Mouse (Mus musculus) hindbrain, embryonic 14.5 days (tissue): ENCODE results near the gene Nutf2-ps1. TPM values are rescaled to one million over a fixed set of nuclear protein-coding genes. Genes with fewer than 3 reads are reported as not detected.
A peak's percentile ranks its signal among the peaks of the same experiment; 100 is the strongest.
"Not testable (repeated sequence)": the region's sequence is repeated elsewhere in the genome, so short reads cannot be mapped to it uniquely, and the experiment has no call there.

Experiments
- ATAC-seq: fragments of 200-750 bp; cut with Nextera tagmentation; 2 replicates; pipeline ENCODE4 v1.8.0; 2017; ENCODE audit warnings: moderate number of reproducible peaks, mild to moderate bottlenecking, moderate TSS enrichment, moderate library complexity; ENCODE audit not compliant: low FRiP score
- DNase-seq: peaks from one replicate; pipeline ENCODE4 v3.0.0-alpha.2; 2015; ENCODE audit warnings: low spot score
- H3K27ac ChIP-seq: fragments of 300-500 bp; sonication (generic); 2 replicates; pipeline ENCODE4 v1.5.1; 2014; ENCODE audit warnings: mild to moderate bottlenecking, moderate library complexity
- H3K27me3 ChIP-seq: fragments of 300-500 bp; sonication (generic); 2 replicates; pipeline ENCODE4 v1.6.1; 2014; ENCODE audit warnings: mild to moderate bottlenecking, low read length, mixed read lengths; ENCODE audit not compliant: control insufficient read depth, insufficient read depth
- H3K36me3 ChIP-seq: fragments of 300-500 bp; sonication (generic); replicated peaks from 2 replicates; pipeline ENCODE4 v1.6.1; 2014; ENCODE audit not compliant: control insufficient read depth, insufficient read depth
- H3K4me1 ChIP-seq: fragments of 300-500 bp; sonication (generic); replicated peaks from 2 replicates; pipeline ENCODE4 v1.6.1; 2014; ENCODE audit warnings: antibody characterized with exemption, low read length, mixed read lengths; ENCODE audit not compliant: control insufficient read depth, insufficient read depth
- H3K4me2 ChIP-seq: fragments of 300-500 bp; sonication (generic); replicated peaks from 2 replicates; pipeline ENCODE4 v1.6.1; 2014; ENCODE audit warnings: mild to moderate bottlenecking, moderate library complexity
- H3K4me3 ChIP-seq: fragments of 300-500 bp; sonication (generic); replicated peaks from 2 replicates; pipeline ENCODE4 v1.5.1; 2014; ENCODE audit warnings: mild to moderate bottlenecking, low read length
- H3K9ac ChIP-seq: fragments of 300-500 bp; sonication (generic); 2 replicates; pipeline ENCODE4 v1.6.1; 2014
- H3K9me3 ChIP-seq: fragments of 300-500 bp; sonication (generic); 2 replicates; pipeline ENCODE4 v1.6.1; 2016; ENCODE audit warnings: low read length; ENCODE audit not compliant: control insufficient read depth
- WGBS: fragments of 180-500 bp; shearing (Covaris S2); extraction: QIAGEN DNeasy Blood & Tissue Kit; methylation state at CpG from one replicate; pipeline ENCODE4 v1.1.7; 2014; 5-methylcytosine and 5-hydroxymethylcytosine counted together
- polyA plus RNA-seq: library from polyadenylated mRNA; unstranded; fragments of >200 nt; fragmentation: Nextera tagmentation; extraction: Ambion mirVana; gene quantifications from 2 replicates; pipeline ENCODE4 v1.2.1, GENCODE M21; 2014

Nutf2-ps1 gene
- 190 and 201 TPM in 2 replicates for polyA plus RNA-seq

DNA sequence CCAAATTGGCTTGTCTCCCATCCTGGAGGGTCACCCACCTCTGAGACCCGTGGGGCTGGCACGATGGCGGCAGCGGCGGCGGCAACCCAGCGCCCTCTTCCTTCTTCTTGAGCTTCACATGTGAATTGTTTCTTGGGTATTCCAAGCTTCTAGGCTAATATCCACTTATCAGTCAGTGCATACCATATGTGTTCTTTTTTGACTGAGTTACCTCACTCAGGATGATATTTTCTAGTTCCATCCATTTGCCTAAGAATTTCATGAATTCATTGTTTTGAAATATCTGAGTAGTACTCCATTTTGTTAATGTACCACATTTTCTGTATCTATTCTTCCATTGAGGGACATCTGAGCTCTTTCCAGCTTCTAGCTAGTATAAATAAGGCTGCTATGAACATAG lies at the start of gene Nutf2-ps1:
TSS of gene Nutf2-ps1 (minus strand) at position 101 of the 400 bp plus-strand sequence.
- peaks cover 18% of the 10 kb centered on the region for H3K9me3 ChIP-seq
- H3K27me3 ChIP-seq, H3K4me2 ChIP-seq, H3K9ac ChIP-seq, H3K36me3 ChIP-seq, H3K4me1 ChIP-seq, ATAC-seq, DNase-seq, H3K4me3 ChIP-seq, H3K27ac ChIP-seq: not testable (repeated sequence)
- WGBS = 99% methylated on average over 7 of the region's 7 CpGs

DNA sequence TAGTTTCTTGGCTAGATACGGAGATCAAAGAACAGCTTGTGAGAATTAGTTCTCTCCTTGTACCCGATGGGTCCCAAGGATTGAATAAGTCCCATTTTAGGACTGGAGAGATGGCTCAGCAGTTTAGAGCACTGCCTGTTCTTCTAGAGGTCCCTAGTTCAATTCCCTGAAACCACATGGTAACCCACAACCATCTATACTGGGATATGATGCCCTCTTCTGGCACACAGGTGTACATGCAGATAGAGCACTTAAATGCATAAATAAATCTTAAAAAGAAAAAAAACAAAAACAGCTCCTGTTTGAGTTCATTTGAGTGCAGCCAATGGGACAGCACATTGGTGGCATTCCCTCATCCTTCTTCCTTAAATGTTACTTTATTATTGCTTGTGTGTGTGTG lies 49.2 kb upstream of the Nutf2-ps1 start:
- Histone ChIP-seq H3K9me3 (no peaks in the 10 kb centered on the region), H3K4me1 (no peaks in the 10 kb centered on the region), H3K27ac (no peak overlapping the region), H3K9ac (no peak overlapping the region), H3K27me3 (no peaks in the 10 kb centered on the region), H3K4me2 (no peak overlapping the region), H3K36me3 (peaks cover 89% of the 10 kb centered on the region), H3K4me3 (no peak overlapping the region)
- no peak for DNase-seq
- ATAC-seq = no peak
- WGBS = 98% methylated on average over 2 of the region's 2 CpGs

DNA sequence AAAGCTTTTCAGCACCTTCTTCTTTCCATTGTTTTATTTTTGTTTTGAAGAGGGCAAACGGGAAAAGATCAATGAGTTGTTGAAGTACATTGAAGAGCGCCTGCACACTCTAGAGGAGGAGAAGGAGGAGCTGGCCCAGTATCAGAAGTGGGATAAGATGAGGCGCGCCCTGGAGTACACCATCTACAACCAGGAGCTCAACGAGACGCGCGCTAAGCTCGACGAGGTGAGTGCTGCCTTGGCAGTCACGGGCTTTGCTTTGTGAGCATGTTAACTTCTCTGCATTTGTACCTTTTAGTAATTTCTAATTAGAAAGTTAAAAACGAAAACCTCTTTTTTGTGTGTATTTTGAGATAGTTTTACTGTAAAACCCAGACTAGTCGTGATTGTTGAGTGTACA lies 32.8 kb upstream of the Nutf2-ps1 start:
- Histone ChIP-seq H3K9me3 (no peaks in the 10 kb centered on the region), H3K27me3 (no peaks in the 10 kb centered on the region), H3K4me1 (no peaks in the 10 kb centered on the region), H3K27ac (no peak overlapping the region), H3K4me2 (no peak overlapping the region), H3K4me3 (no peak overlapping the region), H3K9ac (no peak overlapping the region), H3K36me3 (peaks cover 89% of the 10 kb centered on the region)
- DNase-seq (no peak), ATAC-seq (no peak)
- WGBS = 96% methylated on average over 13 of the region's 13 CpGs

DNA sequence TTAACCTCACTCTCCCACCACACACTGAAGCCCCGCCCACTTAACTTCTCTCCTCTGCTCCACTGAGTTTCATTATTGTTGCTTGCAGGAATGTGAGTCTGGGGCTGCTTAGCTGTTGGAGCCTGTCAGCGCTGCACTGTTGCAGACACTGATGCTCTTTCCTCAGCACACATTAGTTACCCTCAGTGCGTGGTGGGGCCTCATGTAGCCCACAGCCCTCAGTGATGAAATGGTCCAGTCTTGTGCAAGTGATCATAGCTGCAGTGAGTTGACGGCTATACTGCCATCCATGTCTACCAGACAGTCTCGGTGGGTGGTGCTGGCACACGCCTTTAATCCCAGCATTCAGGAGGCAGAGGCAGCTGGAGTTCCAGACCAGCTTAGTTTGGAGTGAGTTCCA lies 20.1 kb upstream of the Nutf2-ps1 start:
- WGBS = 66% methylated on average over 6 of the region's 6 CpGs
- Histone ChIP-seq H3K27me3 (no peaks in the 10 kb centered on the region), H3K4me1 (no peaks in the 10 kb centered on the region), H3K4me2 (no peak overlapping the region), H3K36me3 (peaks cover 25% of the 10 kb centered on the region), H3K9ac (no peak overlapping the region), H3K4me3 (no peak overlapping the region), H3K9me3 (no peaks in the 10 kb centered on the region), H3K27ac (no peak overlapping the region)
- ATAC-seq (no peak), DNase-seq (no peak)

DNA sequence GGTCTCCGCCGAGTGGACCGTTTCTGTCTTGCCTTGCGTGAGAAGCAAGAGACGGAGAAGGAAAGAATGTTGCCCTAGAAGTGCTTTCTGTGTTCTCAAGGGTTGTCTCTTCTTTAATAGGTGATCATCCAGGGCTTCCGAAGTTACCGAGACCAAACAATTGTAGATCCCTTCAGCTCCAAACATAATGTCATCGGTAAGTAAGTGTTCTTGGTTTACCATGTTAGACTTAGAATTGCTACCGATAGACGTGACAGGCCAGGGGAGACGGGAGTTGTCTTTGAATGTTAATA lies 12.4 kb upstream of the Nutf2-ps1 start:
- Histone ChIP-seq H3K4me3 (peak overlapping the region; percentile 93), H3K27ac (peak overlapping the region; percentile 98), H3K4me2 (peak overlapping the region; percentile 96), H3K9me3 (no peaks in the 10 kb centered on the region), H3K9ac (peak overlapping the region; percentile 83), H3K27me3 (no peaks in the 10 kb centered on the region), H3K36me3 (peaks cover 16% of the 10 kb centered on the region), H3K4me1 (peaks cover 20% of the 10 kb centered on the region)
- no peak for ATAC-seq
- DNase-seq = peak; percentile 30
- WGBS = 11% methylated on average over 11 of the region's 11 CpGs

DNA sequence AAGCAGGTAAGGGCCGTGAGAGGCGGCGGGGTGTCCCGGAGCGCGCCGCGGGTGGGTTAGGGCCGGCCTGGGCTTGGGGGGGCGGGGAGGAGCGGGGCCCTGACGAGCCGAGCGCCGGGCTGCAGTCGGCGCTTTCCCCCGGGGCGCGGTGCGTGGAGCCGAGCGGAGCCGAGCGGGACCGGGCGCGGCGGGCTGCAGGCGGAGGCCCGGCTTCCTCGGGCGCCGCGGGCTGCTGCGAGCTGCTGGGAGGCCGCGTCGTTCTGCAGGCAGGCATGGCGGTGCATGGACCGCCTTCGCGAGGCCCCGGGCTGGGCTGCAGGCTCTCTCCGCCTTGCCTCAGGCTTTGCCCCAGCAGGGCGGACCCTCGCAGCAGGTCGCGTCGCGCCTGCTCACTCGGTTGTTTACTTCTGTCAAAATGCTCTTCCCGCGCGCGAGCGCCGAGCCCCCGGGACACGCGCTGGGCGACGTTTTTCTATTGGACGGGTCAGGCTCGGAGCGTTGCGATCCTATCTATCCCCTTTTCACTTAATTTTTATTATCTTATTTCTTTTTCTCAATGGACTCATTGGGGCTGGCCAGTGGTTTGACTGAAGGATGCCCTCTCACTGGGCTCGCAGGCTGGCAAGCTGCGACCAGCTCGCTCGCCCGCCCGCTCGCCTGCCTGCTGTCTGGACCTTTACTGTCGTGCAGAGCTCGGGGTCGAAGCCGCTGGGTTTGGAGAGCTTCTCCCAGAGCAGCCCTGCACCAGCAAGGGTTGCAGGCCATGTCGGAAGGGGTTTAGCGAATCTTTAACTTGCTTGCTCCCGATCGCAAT lies 11.9 kb upstream of the Nutf2-ps1 start:
- H3K4me3 ChIP-seq = peak overlapping the region; percentile 93
- under 1% methylated on average over 55 of the region's 82 CpGs for WGBS
- peaks cover 12% of the 10 kb centered on the region; the same call in 1 of the 2 replicates for H3K36me3 ChIP-seq
- H3K27ac ChIP-seq = peak overlapping the region; percentile 98
- peak overlapping the region; percentile 96 for H3K4me2 ChIP-seq
- H3K4me1 ChIP-seq = peaks cover 20% of the 10 kb centered on the region
- H3K9me3 ChIP-seq = no peaks in the 10 kb centered on the region
- DNase-seq (peak; percentile 52), ATAC-seq (peak; percentile 72)
- H3K27me3 ChIP-seq = no peaks in the 10 kb centered on the region
- H3K9ac ChIP-seq = peak overlapping the region; percentile 83

DNA sequence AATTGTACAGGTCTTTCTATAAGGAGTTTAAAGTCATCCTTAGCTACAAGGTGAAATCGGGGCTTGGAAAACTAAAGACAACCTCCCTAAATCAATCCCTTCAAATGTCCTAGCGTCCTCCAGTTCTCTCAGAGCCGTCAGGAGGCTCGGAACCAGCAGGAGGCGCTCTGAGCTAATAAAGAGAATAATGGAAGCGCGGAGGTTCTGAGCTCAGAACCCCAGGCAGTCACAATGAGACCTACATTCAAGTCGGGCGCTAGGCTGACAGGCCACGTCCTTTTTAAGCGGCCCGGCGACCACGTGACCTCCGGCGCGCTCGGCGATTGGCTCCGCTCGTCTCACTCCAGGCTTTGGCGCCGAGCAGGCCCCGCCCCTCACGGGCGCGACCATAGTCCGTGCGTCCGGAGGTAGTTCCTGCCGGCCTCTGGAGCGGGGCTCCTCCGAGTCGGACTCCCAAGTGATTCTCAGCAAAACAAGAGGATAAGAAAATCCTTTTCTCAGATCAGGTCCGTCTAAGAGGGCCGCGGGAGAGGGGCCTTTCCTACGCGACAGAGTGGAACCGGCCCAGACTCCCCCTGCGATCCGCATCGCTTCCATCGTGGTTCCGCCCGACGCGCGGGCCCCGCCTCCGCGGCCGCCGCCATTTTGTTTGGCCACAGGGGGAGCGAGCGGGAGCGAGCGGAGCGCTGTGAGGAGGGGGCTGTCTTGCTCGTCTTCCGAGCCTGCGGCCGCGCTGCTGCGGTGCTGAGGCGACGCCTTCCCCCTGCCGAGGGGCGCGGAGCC lies 11.1 kb upstream of the Nutf2-ps1 start, which contains the start of gene Smc3:
TSS of gene Smc3 (plus strand) at position 642 of the 783 bp plus-strand sequence.
- Histone ChIP-seq H3K27ac (peak within 1 kb of the TSS; percentile 98), H3K9ac (peak within 1 kb of the TSS; percentile 83), H3K4me1 (peaks cover 20% of the 10 kb centered on the region), H3K9me3 (no peaks in the 10 kb centered on the region), H3K36me3 (peaks cover 7% of the 10 kb centered on the region; the same call in 1 of the 2 replicates), H3K4me3 (peak within 1 kb of the TSS; percentile 93), H3K4me2 (peak within 1 kb of the TSS; percentile 96), H3K27me3 (no peaks in the 10 kb centered on the region)
- peak; percentile 96 for ATAC-seq
- under 1% methylated on average over 68 of the region's 70 CpGs for WGBS
- peak; percentile 98 for DNase-seq

DNA sequence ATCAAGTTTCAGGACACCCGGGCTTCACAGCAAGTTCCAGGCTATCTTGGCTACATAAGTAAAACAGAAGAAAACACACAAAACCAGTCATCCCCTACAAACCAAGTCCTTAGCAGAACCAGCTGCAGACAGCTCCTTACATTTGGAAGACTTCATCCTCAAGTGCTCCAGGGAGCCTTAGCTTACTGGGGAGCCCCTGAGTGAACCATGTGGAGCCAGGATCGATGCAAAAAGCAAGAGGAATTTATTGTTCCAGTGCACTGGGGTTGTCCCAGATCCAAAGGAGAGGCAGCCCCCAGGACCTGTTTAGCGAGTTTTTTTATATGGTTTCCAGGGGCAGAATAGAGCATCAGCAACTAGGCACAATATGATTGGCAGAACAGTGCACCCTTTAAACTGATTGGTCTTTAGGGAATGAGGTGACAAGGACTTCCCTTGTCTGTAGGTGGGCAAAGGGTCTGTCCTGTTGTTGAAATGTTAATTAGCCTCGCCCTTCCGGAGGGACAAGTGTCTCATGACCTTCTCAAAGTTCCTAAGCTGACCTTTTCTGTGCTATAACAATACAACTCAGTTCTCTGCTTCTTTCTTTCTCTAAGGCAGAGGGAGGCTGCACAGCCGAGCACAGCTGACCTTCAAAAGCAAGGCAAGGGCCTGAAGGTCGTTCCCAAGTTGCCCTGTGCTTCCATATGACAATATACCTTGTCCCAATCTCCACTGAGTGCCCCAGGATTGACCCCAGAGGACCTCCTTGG lies 8.0 kb upstream of the Nutf2-ps1 start:
- 0 out of 2 replicates have a peak, but pooled peaks cover 1% of the 10 kb centered on the region for H3K36me3 ChIP-seq
- DNase-seq (no peak), ATAC-seq (no peak)
- no peaks in the 10 kb centered on the region for H3K9me3 ChIP-seq
- H3K4me2 ChIP-seq = no peak overlapping the region
- H3K4me1 ChIP-seq = peaks cover 6% of the 10 kb centered on the region
- no peak overlapping the region for H3K9ac ChIP-seq
- H3K27me3 ChIP-seq = no peaks in the 10 kb centered on the region
- no peak overlapping the region for H3K4me3 ChIP-seq
- WGBS = 56% methylated on average over 7 of the region's 7 CpGs
- no peak overlapping the region for H3K27ac ChIP-seq

DNA sequence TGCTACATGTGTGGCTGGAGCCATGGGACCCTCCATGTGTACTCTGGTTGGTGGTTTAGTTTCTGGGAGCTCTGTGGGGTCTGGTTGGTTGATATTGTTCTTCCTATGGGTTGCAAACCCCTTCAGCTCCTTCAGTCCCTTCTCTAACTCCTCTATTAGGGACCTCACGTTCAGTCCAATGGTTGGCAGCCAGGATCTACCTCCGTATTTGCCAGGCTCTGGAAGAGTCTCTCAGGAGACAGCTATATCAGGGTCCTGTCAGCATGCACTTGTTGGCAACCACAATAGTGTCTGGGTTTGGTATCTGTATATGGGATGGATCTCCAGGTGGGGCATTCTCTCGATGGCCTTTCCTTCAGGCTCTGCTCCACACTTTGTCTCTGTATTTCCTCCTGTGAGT lies 1.2 kb downstream of the Nutf2-ps1 start:
- H3K9ac ChIP-seq, H3K4me1 ChIP-seq, H3K36me3 ChIP-seq, H3K4me3 ChIP-seq, DNase-seq, H3K27ac ChIP-seq, H3K4me2 ChIP-seq, H3K27me3 ChIP-seq, ATAC-seq: not testable (repeated sequence)
- WGBS = 85% methylated on average over 3 of the region's 3 CpGs
- peaks cover 18% of the 10 kb centered on the region for H3K9me3 ChIP-seq
